Mouse (Mus musculus): Measurements from ENCODE around the gene Smco2.

GRCm38 (mm10) chr6:146883426-146883825, 33.5 kb downstream of the Smco2 start:
- TF ChIP-seq CTCF (IDR thresholded peaks at IDR 0.05; ENCODE audit: insufficient read depth, low read length) (no peak), POLR2A (IDR thresholded peaks at IDR 0.05; ENCODE audit: borderline replicate concordance, extremely low read depth, low read depth, low read length) (no peak)
